Mouse (Mus musculus) ES-E14 (cell line): ENCODE results near the gene Nudt9. TPM values are rescaled to one million over a fixed set of nuclear protein-coding genes. Genes with fewer than 3 reads are reported as not detected.

Source experiments
- DNase-seq: peaks from one replicate; pipeline ENCODE4 v3.0.0-alpha.2; 2013; ENCODE audit warnings: low read depth, low spot score
- H3K27ac ChIP-seq: 2 replicates; pipeline ENCODE4 v1.5.1; 2012; ENCODE audit warnings: low read depth, mild to moderate bottlenecking, low read length, moderate library complexity, mixed read lengths; ENCODE audit not compliant: poor library complexity, insufficient read depth, severe bottlenecking
- H3K36me3 ChIP-seq: 2 replicates; pipeline ENCODE4 v1.6.1; 2012; ENCODE audit warnings: mild to moderate bottlenecking, low read length, moderate library complexity, mixed read lengths; ENCODE audit not compliant: control insufficient read depth, poor library complexity, insufficient read depth, severe bottlenecking
- H3K4me1 ChIP-seq, 2 experiments: fragments of 150-350 bp in 1 of 2; sonication (generic) in 1 of 2; 2 replicates each; pipeline ENCODE4 v1.6.1; 2012; ENCODE audit warnings: low read length in 2 of 2, mild to moderate bottlenecking in 1 of 2, mixed read lengths in 1 of 2; ENCODE audit not compliant: control insufficient read depth in 2 of 2, insufficient read depth in 2 of 2, poor library complexity in 1 of 2
- H3K4me3 ChIP-seq, 2 experiments: fragments of 150-350 bp in 1 of 2; sonication (generic) in 1 of 2; 2 replicates each; pipeline ENCODE4 v1.5.1; 2012; ENCODE audit warnings: low read length in 2 of 2, low read depth in 1 of 2, mild to moderate bottlenecking in 1 of 2, mixed read lengths in 1 of 2; ENCODE audit not compliant: insufficient read depth in 1 of 2, poor library complexity in 1 of 2, severe bottlenecking in 1 of 2
- H3K9ac ChIP-seq: 2 replicates; pipeline ENCODE4 v1.6.1; 2012; ENCODE audit warnings: low read depth, mild to moderate bottlenecking, low read length, mixed read lengths; ENCODE audit not compliant: poor library complexity, insufficient read depth, severe bottlenecking
- H3K9me3 ChIP-seq: fragments of 150-350 bp; sonication (generic); 2 replicates; pipeline ENCODE4 v1.6.1; 2012; ENCODE audit warnings: low read depth, mild to moderate bottlenecking, low read length; ENCODE audit not compliant: control insufficient read depth, insufficient read depth
- CHD2 ChIP-seq: IDR thresholded peaks from 2 replicates; pipeline ENCODE4 v1.6.1; 2014; ENCODE audit warnings: mild to moderate bottlenecking, low read depth, low read length, inconsistent platforms
- HCFC1 ChIP-seq: IDR thresholded peaks from 2 replicates; pipeline ENCODE4 v1.6.1; 2012; ENCODE audit warnings: low read length, inconsistent platforms, borderline replicate concordance; ENCODE audit not compliant: insufficient read depth
- MAFK ChIP-seq: IDR thresholded peaks from 2 replicates; pipeline ENCODE4 v1.6.1; 2014; ENCODE audit warnings: mild to moderate bottlenecking, low read depth, low read length, inconsistent platforms; ENCODE audit not compliant: insufficient read depth
- ZC3H11A ChIP-seq: IDR thresholded peaks from 2 replicates; pipeline ENCODE4 v1.6.1; 2012; ENCODE audit warnings: low read depth, mild to moderate bottlenecking, inconsistent platforms, low read length, borderline replicate concordance
- ZNF384 ChIP-seq: IDR thresholded peaks from 2 replicates; pipeline ENCODE4 v1.6.1; 2012; ENCODE audit warnings: low read depth, low read length, inconsistent platforms
- in situ Hi-C, 2 experiments: fragments of 600-800 bp; cut with MboI; formaldehyde crosslinking; loops; one replicate each; pipeline ENCODE4 v1.15.1; 2025; ENCODE audit warnings: low sequenced_read_pairs in 2 of 2, inconsistent platforms in 1 of 2; ENCODE audit not compliant: unreplicated experiment in 2 of 2
- total RNA-seq: library from RNA; depleted of rRNA; stranded (reverse); fragments of 300-350 nt; gene quantifications from 2 replicates; pipeline ENCODE4 v1.2.3, GENCODE M21; 2012

The Nudt9 gene
- total RNA-seq, 1 experiment = 55.4 TPM

DNA sequence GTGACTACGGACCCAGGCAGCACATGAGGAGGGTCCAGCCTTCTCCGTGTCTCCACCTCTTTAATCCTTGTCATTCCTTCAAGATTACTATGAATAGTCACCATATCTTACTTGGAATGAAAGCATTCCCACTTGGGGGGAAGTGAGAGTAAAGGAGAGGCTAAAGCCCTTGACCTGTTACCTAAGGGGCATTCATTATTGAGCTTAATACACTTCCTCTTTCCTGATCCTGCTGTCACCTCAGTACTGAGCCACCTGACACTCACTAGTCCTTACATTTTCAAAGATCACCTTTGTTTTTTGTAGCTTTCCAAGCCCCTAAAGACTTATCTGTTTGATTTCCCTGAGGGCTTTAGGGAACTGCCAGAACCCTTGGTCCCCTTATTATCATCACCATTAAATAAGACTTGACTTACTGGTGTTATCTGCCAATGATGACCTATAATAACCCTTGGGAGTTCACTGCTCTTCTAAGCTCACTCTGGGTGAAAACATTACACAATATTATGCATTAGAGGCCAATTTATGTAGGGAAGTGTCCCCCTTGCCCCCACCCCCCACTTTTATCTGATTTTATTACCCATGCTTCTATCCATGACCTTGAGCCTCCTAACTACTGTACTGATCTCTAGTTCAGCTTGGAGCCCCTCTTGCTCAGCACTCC is 13.5 kb upstream of the Nudt9 start:
- in situ Hi-C loops = no loop called here
- H3K9ac ChIP-seq = no peak overlapping the region
- H3K4me3 ChIP-seq = no peak overlapping the region
- peaks cover 6 to 7% of the 10 kb centered on the region in 2 experiments; a peak in 3 of 4 replicates for H3K4me1 ChIP-seq
- no peak overlapping the region for H3K27ac ChIP-seq
- H3K36me3 ChIP-seq = no peaks in the 10 kb centered on the region
- no peak for TF ChIP-seq ZC3H11A
- TF ChIP-seq CHD2 = no peak
- TF ChIP-seq MAFK = no peak
- no peak for TF ChIP-seq HCFC1
- no peak for TF ChIP-seq ZNF384
- no peak for DNase-seq
- no peaks in the 10 kb centered on the region for H3K9me3 ChIP-seq

DNA sequence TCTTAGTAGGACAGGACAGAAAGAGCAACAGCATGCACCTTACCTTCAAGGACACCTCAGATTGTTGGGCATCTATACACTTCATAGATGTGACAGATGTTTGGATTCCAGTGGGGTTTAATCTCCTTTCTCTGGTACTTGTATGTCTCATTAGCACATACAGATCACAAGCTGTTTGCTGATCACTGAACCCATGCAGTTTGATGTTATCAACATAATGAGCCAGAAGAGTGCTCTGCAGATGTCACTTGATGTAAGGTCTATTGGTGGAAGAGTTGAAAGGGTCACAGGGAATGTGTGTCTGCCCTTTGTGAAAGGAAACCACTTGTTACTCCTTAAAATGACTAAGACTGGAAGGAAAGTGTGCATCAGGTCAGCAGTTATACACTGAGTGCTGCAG is 11.0 kb upstream of the Nudt9 start:
- Histone ChIP-seq H3K36me3 (no peaks in the 10 kb centered on the region), H3K27ac (no peak overlapping the region), H3K4me3 (no peak overlapping the region), H3K4me1 (peaks cover 3 to 7% of the 10 kb centered on the region in 2 experiments; a peak in 3 of 4 replicates), H3K9me3 (no peaks in the 10 kb centered on the region), H3K9ac (no peak overlapping the region)
- no peak for DNase-seq
- TF ChIP-seq ZNF384 = no peak
- no peak for TF ChIP-seq HCFC1
- TF ChIP-seq CHD2 = no peak
- TF ChIP-seq MAFK = no peak
- no peak for TF ChIP-seq ZC3H11A
- in situ Hi-C loops = no loop called here

DNA sequence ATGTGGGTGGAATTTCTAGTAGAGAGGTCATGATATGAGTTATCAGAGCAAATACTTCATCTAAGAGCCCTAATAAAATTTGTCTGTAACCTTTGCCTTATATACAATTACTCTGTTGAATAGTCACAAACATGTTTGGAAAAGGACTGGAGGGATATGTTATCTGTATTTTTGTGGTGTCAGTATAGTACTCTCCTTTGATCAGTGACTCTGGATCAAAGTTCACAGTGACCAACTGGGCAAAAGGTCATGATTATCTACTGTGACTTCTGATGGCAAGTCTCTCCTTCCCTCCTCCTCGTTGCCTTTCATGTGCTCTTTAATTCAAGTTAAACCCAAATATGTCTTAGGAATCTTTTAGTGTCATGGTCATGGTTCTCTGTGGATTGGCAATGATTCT is 10.3 kb upstream of the Nudt9 start:
- in situ Hi-C loops = no loop called here
- Histone ChIP-seq H3K9ac (no peak overlapping the region), H3K9me3 (no peaks in the 10 kb centered on the region), H3K4me1 (peaks cover under 1 to 1% of the 10 kb centered on the region in 2 experiments; a peak in 2 of 4 replicates), H3K4me3 (no peak overlapping the region), H3K36me3 (no peaks in the 10 kb centered on the region), H3K27ac (no peak overlapping the region)
- DNase-seq = no peak
- no peak for TF ChIP-seq ZNF384
- no peak for TF ChIP-seq HCFC1
- TF ChIP-seq CHD2 = no peak
- TF ChIP-seq ZC3H11A = no peak
- TF ChIP-seq MAFK = no peak

DNA sequence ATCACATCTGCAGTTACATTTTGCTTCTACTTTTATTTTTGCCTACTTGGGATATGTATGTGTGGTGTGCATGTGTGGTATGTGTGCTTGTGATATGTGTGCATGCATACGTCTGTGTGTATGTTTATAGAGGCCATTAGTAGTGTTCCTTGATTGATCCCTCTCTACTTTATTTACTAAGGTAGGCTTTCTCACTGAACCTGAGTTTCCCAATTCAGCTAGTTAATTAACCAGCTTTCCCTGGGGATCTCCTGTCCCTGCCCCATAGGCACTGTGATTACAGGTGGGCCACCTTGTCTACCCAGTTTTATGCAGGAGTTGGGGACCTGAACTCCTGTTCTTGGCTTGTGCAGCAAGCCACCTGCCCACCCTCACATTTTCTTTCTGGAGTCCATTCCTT is 9.4 kb upstream of the Nudt9 start:
- no peaks in the 10 kb centered on the region for H3K4me1 ChIP-seq
- no peak overlapping the region for H3K9ac ChIP-seq
- DNase-seq = no peak
- in situ Hi-C loops = no loop called here
- H3K36me3 ChIP-seq = no peaks in the 10 kb centered on the region
- H3K27ac ChIP-seq = no peak overlapping the region
- H3K4me3 ChIP-seq = no peak overlapping the region
- H3K9me3 ChIP-seq = no peaks in the 10 kb centered on the region
- TF ChIP-seq CHD2 = no peak

DNA sequence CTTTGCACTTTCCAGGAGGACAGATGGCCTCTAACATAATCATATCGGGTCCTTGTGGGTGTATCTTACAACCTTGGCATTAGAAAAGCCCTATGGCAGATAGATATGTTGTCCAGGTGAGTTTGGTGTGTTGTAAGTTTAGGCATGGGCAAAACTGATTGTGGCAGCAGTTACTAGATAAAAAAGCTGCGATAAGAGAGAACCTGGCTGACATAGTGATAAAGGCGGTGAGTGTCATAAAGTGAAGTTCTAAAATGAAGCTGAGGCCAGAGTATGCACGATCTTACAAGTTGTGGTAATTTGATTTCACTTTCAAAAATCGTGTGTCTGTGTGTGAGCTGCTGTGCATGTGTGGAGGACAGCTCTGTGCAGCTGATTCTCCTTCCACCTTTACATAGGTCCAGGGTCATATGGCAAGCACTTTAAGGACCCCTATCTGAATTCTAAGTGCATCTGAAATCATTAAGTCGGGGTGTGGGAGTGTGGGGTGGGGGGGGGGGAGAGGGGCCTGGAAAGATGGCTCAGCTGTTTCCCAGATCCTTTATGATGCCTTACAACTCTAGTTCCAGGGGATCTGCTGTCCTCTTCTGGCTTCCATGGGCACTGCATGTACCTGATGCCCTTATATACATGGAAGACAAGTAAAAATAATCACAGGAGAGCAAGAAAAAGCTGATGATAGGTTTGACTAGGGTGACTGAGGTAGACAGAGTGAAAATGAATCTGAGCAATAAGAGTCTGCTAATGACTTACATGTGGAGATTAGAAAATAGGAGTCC is 6.8 kb upstream of the Nudt9 start:
- H3K9ac ChIP-seq = no peak overlapping the region
- no peaks in the 10 kb centered on the region for H3K4me1 ChIP-seq
- in situ Hi-C loops = no loop called here
- TF ChIP-seq ZC3H11A (peak; percentile 37; the same call in 1 of the 2 replicates), HCFC1 (no peak)
- no peak for DNase-seq
- H3K36me3 ChIP-seq = no peaks in the 10 kb centered on the region
- no peaks in the 10 kb centered on the region for H3K9me3 ChIP-seq
- H3K4me3 ChIP-seq = no peak overlapping the region
- no peak overlapping the region for H3K27ac ChIP-seq
